Mouse (Mus musculus) heart, adult 2 months (tissue): Measurements from ENCODE around the gene Celf1. TPM values are rescaled to one million over a fixed set of nuclear protein-coding genes. Genes with fewer than 3 reads are reported as not detected.
A peak's percentile ranks its signal among the peaks of the same experiment; 100 is the strongest.

Source experiments
- DNase-seq, 2 experiments: peaks; one replicate each; pipeline ENCODE4 v3.0.0; 2021
- H3K27ac ChIP-seq: fragments of 200-600 bp; 2 replicates; pipeline ENCODE4 v1.8.1; 2022
- H3K27me3 ChIP-seq: fragments of 200-500 bp; 2 replicates; pipeline ENCODE4 v1.6.1; 2012; ENCODE audit warnings: mild to moderate bottlenecking, low read length, inconsistent platforms, mixed read lengths; ENCODE audit not compliant: control insufficient read depth, insufficient read depth
- H3K36me3 ChIP-seq: fragments of 200-500 bp; 2 replicates; pipeline ENCODE4 v1.6.1; 2012; ENCODE audit warnings: low read length, inconsistent platforms; ENCODE audit not compliant: control insufficient read depth, insufficient read depth
- H3K4me1 ChIP-seq: fragments of 200-500 bp; 2 replicates; pipeline ENCODE4 v1.6.1; 2011; ENCODE audit warnings: low read length; ENCODE audit not compliant: control insufficient read depth, insufficient read depth
- H3K4me3 ChIP-seq: fragments of 200-600 bp; 2 replicates; pipeline ENCODE4 v1.8.1; 2022
- H3K79me2 ChIP-seq: fragments of 200-500 bp; replicated peaks from 2 replicates; pipeline ENCODE4 v1.6.1; 2012; ENCODE audit warnings: mild to moderate bottlenecking, inconsistent platforms, low read length, moderate library complexity, mixed read lengths; ENCODE audit not compliant: control insufficient read depth, insufficient read depth
- H3K9ac ChIP-seq: fragments of 200-500 bp; 2 replicates; pipeline ENCODE4 v1.6.1; 2012; ENCODE audit warnings: low read depth, mild to moderate bottlenecking, control low read depth, inconsistent platforms, low read length, mixed read lengths
- CTCF ChIP-seq: fragments of 200-600 bp; IDR thresholded peaks from 2 replicates; pipeline ENCODE4 v1.8.1; 2022; ENCODE audit warnings: antibody characterized with exemption, mild to moderate bottlenecking, moderate library complexity
- EP300 ChIP-seq: fragments of 200-500 bp; IDR thresholded peaks from 2 replicates; pipeline ENCODE4 v1.6.1; 2011; ENCODE audit warnings: low read depth, low read length, control low read depth; ENCODE audit not compliant: insufficient read depth
- POLR2A ChIP-seq: fragments of 200-500 bp; IDR thresholded peaks from 2 replicates; pipeline ENCODE4 v1.6.1; 2011; ENCODE audit warnings: mild to moderate bottlenecking, low read depth, low read length, control low read depth; ENCODE audit not compliant: insufficient read depth
- WGBS: fragments of 180-500 bp; shearing (Covaris S2); methylation state at CpG from one replicate; pipeline ENCODE4 v1.1.7; 2018; 5-methylcytosine and 5-hydroxymethylcytosine counted together
- intact Hi-C: fragments of 180-260 bp; cut with DNase I; formaldehyde crosslinking; loops from one replicate; pipeline ENCODE4 v1.15.1; 2025
- polyA plus RNA-seq: library from polyadenylated mRNA; depleted of rRNA; stranded (reverse); fragments of >200 nt; gene quantifications from 2 replicates; pipeline ENCODE4 v1.2.3, GENCODE M21; 2012
- total RNA-seq, 2 experiments: library from RNA; stranded (reverse); gene quantifications; 2 replicates each; pipeline ENCODE4 v1.2.3; 2021

The Celf1 gene
- total and polyA plus RNA-seq, 3 experiments = 39.2 to 77.7 (median 69.2) TPM

GRCm38 (mm10) chr2:91026491-91026890 lies 86.3 kb downstream of the Celf1 start:
- no peaks in the 10 kb centered on the region for H3K27me3 ChIP-seq
- H3K4me1 ChIP-seq = peaks cover 5% of the 10 kb centered on the region
- no peak overlapping the region for H3K27ac ChIP-seq
- peaks cover 8% of the 10 kb centered on the region for H3K36me3 ChIP-seq
- intact Hi-C loops = no loop called here
- DNase-seq = no peak
- no peak overlapping the region for H3K9ac ChIP-seq
- no peak for TF ChIP-seq EP300
- TF ChIP-seq POLR2A = no peak
- TF ChIP-seq CTCF = no peak
- 87% methylated on average over 1 of the region's 1 CpGs for WGBS
- H3K4me3 ChIP-seq = no peak overlapping the region
- no peaks in the 10 kb centered on the region for H3K79me2 ChIP-seq

GRCm38 (mm10) chr2:91027391-91028214 lies 87.4 kb downstream of the Celf1 start:
- DNase-seq = peak in 1 of 2 experiments; percentile 26
- H3K4me1 ChIP-seq = peaks cover 5% of the 10 kb centered on the region
- TF ChIP-seq EP300 (no peak), CTCF (no peak), POLR2A (no peak)
- H3K27ac ChIP-seq = no peak overlapping the region
- no peaks in the 10 kb centered on the region for H3K79me2 ChIP-seq
- peaks cover 8% of the 10 kb centered on the region for H3K36me3 ChIP-seq
- no peak overlapping the region for H3K4me3 ChIP-seq
- no peak overlapping the region for H3K9ac ChIP-seq
- intact Hi-C loops = no loop called here
- 76% methylated on average over 9 of the region's 9 CpGs for WGBS
- no peaks in the 10 kb centered on the region for H3K27me3 ChIP-seq

GRCm38 (mm10) chr2:91031216-91031615 lies 91.0 kb downstream of the Celf1 start:
- no peak for TF ChIP-seq POLR2A
- intact Hi-C loops = no loop called here
- Histone ChIP-seq H3K9ac (no peak overlapping the region), H3K27ac (no peak overlapping the region), H3K79me2 (no peaks in the 10 kb centered on the region), H3K4me3 (no peak overlapping the region), H3K4me1 (no peaks in the 10 kb centered on the region; the same call in none of the 2 replicates), H3K36me3 (no peaks in the 10 kb centered on the region), H3K27me3 (no peaks in the 10 kb centered on the region)
- DNase-seq = no peak
- 86% methylated on average over 4 of the region's 4 CpGs for WGBS

- Histone ChIP-seq H3K27ac (no peak overlapping the region), H3K79me2 (no peaks in the 10 kb centered on the region), H3K9ac (no peak overlapping the region), H3K4me3 (no peak overlapping the region), H3K4me1 (no peaks in the 10 kb centered on the region; the same call in 1 of the 2 replicates), H3K27me3 (no peaks in the 10 kb centered on the region), H3K36me3 (no peaks in the 10 kb centered on the region)
- TF ChIP-seq EP300 = no peak
- TF ChIP-seq CTCF = peak; percentile 57
- WGBS = 26% methylated on average over 3 of the region's 3 CpGs
- intact Hi-C loops = loop anchor here (1.0 kb wide), 1 partner anchor 68 kb away; no protein-coding TSS in a partner anchor
- no peak for DNase-seq
These were observed 92.8 kb downstream of the Celf1 start for GRCm38 (mm10) chr2:91033000-91033399.

GRCm38 (mm10) chr2:91035385-91035784 lies 95.2 kb downstream of the Celf1 start, which contains the start of gene Rapsn:
Rapsn (plus strand) TSS chr2:91035620.
- Histone ChIP-seq H3K4me1 (no peaks in the 10 kb centered on the region; the same call in 1 of the 2 replicates), H3K36me3 (no peaks in the 10 kb centered on the region), H3K4me3 (peak within 1 kb of the TSS; percentile 22; the same call in 1 of the 2 replicates), H3K27me3 (no peaks in the 10 kb centered on the region), H3K9ac (peak within 1 kb of the TSS; percentile 42; the same call in 1 of the 2 replicates), H3K27ac (peak within 1 kb of the TSS; percentile 68), H3K79me2 (no peaks in the 10 kb centered on the region)
- intact Hi-C loops = no loop called here
- DNase-seq = peak; percentile 64 to 77
- TF ChIP-seq CTCF (peak; percentile 13; the same call in 1 of the 2 replicates), POLR2A (peak; percentile 49; the same call in 1 of the 2 replicates), EP300 (no peak)
- WGBS = 33% methylated on average over 9 of the region's 9 CpGs

- H3K79me2 ChIP-seq = no peaks in the 10 kb centered on the region
- WGBS = 66% methylated on average over 8 of the region's 8 CpGs
- TF ChIP-seq CTCF = no peak
- TF ChIP-seq EP300 = no peak
- TF ChIP-seq POLR2A = no peak
- H3K4me1 ChIP-seq = no peaks in the 10 kb centered on the region
- DNase-seq = no peak
- H3K27me3 ChIP-seq = no peaks in the 10 kb centered on the region
- intact Hi-C loops = loop anchor here (5.0 kb wide), 1 partner anchor 39 kb away; no protein-coding TSS in a partner anchor
- H3K36me3 ChIP-seq = no peaks in the 10 kb centered on the region
- no peak overlapping the region for H3K27ac ChIP-seq
- H3K4me3 ChIP-seq = no peak overlapping the region
- no peak overlapping the region for H3K9ac ChIP-seq
These were observed 101.6 kb downstream of the Celf1 start for GRCm38 (mm10) chr2:91041786-91042185.
